Mouse (Mus musculus): ENCODE results near the gene Zfp646. TPM values are rescaled to one million over a fixed set of nuclear protein-coding genes. Genes with fewer than 3 reads are reported as not detected.

Zfp646 gene
- polyA plus RNA-seq, 1 experiment from 2014 or later, result 17.1 TPM

- Histone ChIP-seq H3K4me2 (replicated peaks; ENCODE audit: low read depth, low read length) (peak overlapping the region; percentile 97), H3K9me3 (ENCODE audit: control insufficient read depth, low read depth, low read length) (no peaks in the 10 kb centered on the region), H3K27ac (ENCODE audit: low read length) (peak overlapping the region; percentile 83; the same call in 1 of the 2 replicates), H3K36me3 (ENCODE audit: control insufficient read depth, insufficient read depth, low read length) (no peaks in the 10 kb centered on the region), H3K4me1 (ENCODE audit: control insufficient read depth, insufficient read depth, low read length) (peaks cover 29% of the 10 kb centered on the region), H3K27me3 (ENCODE audit: control insufficient read depth, insufficient read depth, low read length) (no peaks in the 10 kb centered on the region), H3K9ac (replicated peaks; ENCODE audit: low read depth, low read length) (peak overlapping the region; percentile 69), H3K4me3 (ENCODE audit: low read depth, low read length) (peak overlapping the region; percentile 63)
- 6% methylated on average over 32 of the region's 32 CpGs for WGBS
- peak; percentile 92 for ATAC-seq (ENCODE audit: insufficient number of reproducible peaks, insufficient read depth, low FRiP score, low read depth)
Observed at GRCm38 (mm10) chr7:127935028-127935722, 59.2 kb downstream of the Zfp646 start.

Other genes starting within 250 kb of the Zfp646 start
- gene Bcl7c, start 167.3 kb upstream of the Zfp646 start, polyA plus RNA-seq (2014; fragmentation: Nextera tagmentation; extraction: Ambion mirVana), result 57.8 and 65.2 TPM in 2 replicates
- 20.1 and 22.1 TPM in 2 replicates for gene Ctf1, start 163.5 kb upstream of the Zfp646 start, polyA plus RNA-seq (2014; fragmentation: Nextera tagmentation; extraction: Ambion mirVana)
- gene Ctf2, start 144.1 kb upstream of the Zfp646 start, polyA plus RNA-seq (2014; fragmentation: Nextera tagmentation; extraction: Ambion mirVana), result 0.32 and 0.66 TPM in 2 replicates
- gene Fbxl19, start 131.7 kb upstream of the Zfp646 start, polyA plus RNA-seq (2014; fragmentation: Nextera tagmentation; extraction: Ambion mirVana), result 3.9 and 6.2 TPM in 2 replicates
- gene Orai3, start 106.4 kb upstream of the Zfp646 start, polyA plus RNA-seq (2014; fragmentation: Nextera tagmentation; extraction: Ambion mirVana), result 19.6 and 24.8 TPM in 2 replicates
- 31.2 and 32.1 TPM in 2 replicates for gene Setd1a, start 99.6 kb upstream of the Zfp646 start, polyA plus RNA-seq (2014; fragmentation: Nextera tagmentation; extraction: Ambion mirVana)
- not detected in 2 replicates for gene Gm49388, start 90.6 kb upstream of the Zfp646 start, polyA plus RNA-seq (2014; fragmentation: Nextera tagmentation; extraction: Ambion mirVana)
- 21.1 and 22.7 TPM in 2 replicates for gene Hsd3b7, start 75.6 kb upstream of the Zfp646 start, polyA plus RNA-seq (2014; fragmentation: Nextera tagmentation; extraction: Ambion mirVana)
- gene Stx4a, start 51.9 kb upstream of the Zfp646 start, polyA plus RNA-seq (2014; fragmentation: Nextera tagmentation; extraction: Ambion mirVana), result 29.1 and 29.7 TPM in 2 replicates
- gene Stx1b, start 51.7 kb upstream of the Zfp646 start, polyA plus RNA-seq (2014; fragmentation: Nextera tagmentation; extraction: Ambion mirVana), result 5.3 and 6.3 TPM in 2 replicates
- 13.7 and 18.0 TPM in 2 replicates for gene Zfp668, start 607 bp downstream of the Zfp646 start, polyA plus RNA-seq (2014; fragmentation: Nextera tagmentation; extraction: Ambion mirVana)
- 0.95 and 1.4 TPM in 2 replicates for gene Prss53, start 14.7 kb downstream of the Zfp646 start, polyA plus RNA-seq (2014; fragmentation: Nextera tagmentation; extraction: Ambion mirVana)
- not detected in 2 replicates for gene Gm21974, start 19.2 kb downstream of the Zfp646 start, polyA plus RNA-seq (2014; fragmentation: Nextera tagmentation; extraction: Ambion mirVana)
- 158 and 184 TPM in 2 replicates for gene Vkorc1, start 19.4 kb downstream of the Zfp646 start, polyA plus RNA-seq (2014; fragmentation: Nextera tagmentation; extraction: Ambion mirVana)
- gene Bckdk, start 27.9 kb downstream of the Zfp646 start, polyA plus RNA-seq (2014; fragmentation: Nextera tagmentation; extraction: Ambion mirVana), result 152 TPM in 2 replicates
- gene Kat8, start 36.3 kb downstream of the Zfp646 start, polyA plus RNA-seq (2014; fragmentation: Nextera tagmentation; extraction: Ambion mirVana), result 40.3 and 43.0 TPM in 2 replicates
- 48.2 and 55.5 TPM in 2 replicates for gene Prss8, start 53.9 kb downstream of the Zfp646 start, polyA plus RNA-seq (2014; fragmentation: Nextera tagmentation; extraction: Ambion mirVana)
- gene Prss36, start 70.5 kb downstream of the Zfp646 start, polyA plus RNA-seq (2014; fragmentation: Nextera tagmentation; extraction: Ambion mirVana), result 8.2 and 8.5 TPM in 2 replicates
- 71.4 and 72.4 TPM in 2 replicates for gene Fus, start 91.2 kb downstream of the Zfp646 start, polyA plus RNA-seq (2014; fragmentation: Nextera tagmentation; extraction: Ambion mirVana)
- gene Pycard, start 117.6 kb downstream of the Zfp646 start, polyA plus RNA-seq (2014; fragmentation: Nextera tagmentation; extraction: Ambion mirVana), result 71.4 and 74.6 TPM in 2 replicates
- gene Trim72, start 127.7 kb downstream of the Zfp646 start, polyA plus RNA-seq (2014; fragmentation: Nextera tagmentation; extraction: Ambion mirVana), result 0.19 TPM in 1 of 2 replicates, not detected in the other
- gene Itgam, start 186.4 kb downstream of the Zfp646 start, polyA plus RNA-seq (2014; fragmentation: Nextera tagmentation; extraction: Ambion mirVana), result 0.77 TPM in 2 replicates
- gene Gm49368, start 186.5 kb downstream of the Zfp646 start, polyA plus RNA-seq (2014; fragmentation: Nextera tagmentation; extraction: Ambion mirVana), result not detected in 2 replicates

Data from stomach, embryonic 14.5 days (tissue).